Mouse (Mus musculus) liver, embryonic 16.5 days (tissue): ENCODE results near the gene Tmem170. TPM values are rescaled to one million over a fixed set of nuclear protein-coding genes. Genes with fewer than 3 reads are reported as not detected.

Source experiments
- ATAC-seq: fragments of 200-750 bp; cut with Nextera tagmentation; 2 replicates; pipeline ENCODE4 v1.8.0; 2017; ENCODE audit warnings: low read depth, mild to moderate bottlenecking, moderate number of reproducible peaks, moderate library complexity
- H3K27ac ChIP-seq: fragments of 300-500 bp; sonication (generic); 2 replicates; pipeline ENCODE4 v1.5.1; 2014; ENCODE audit warnings: mild to moderate bottlenecking, low read length
- H3K27me3 ChIP-seq: fragments of 300-500 bp; sonication (generic); 2 replicates; pipeline ENCODE4 v1.6.1; 2014; ENCODE audit warnings: low read depth, low read length, mixed read lengths; ENCODE audit not compliant: control insufficient read depth, insufficient read depth
- H3K36me3 ChIP-seq: fragments of 300-500 bp; sonication (generic); 2 replicates; pipeline ENCODE4 v1.6.1; 2014; ENCODE audit warnings: mild to moderate bottlenecking; ENCODE audit not compliant: control insufficient read depth, insufficient read depth
- H3K4me1 ChIP-seq: fragments of 300-500 bp; sonication (generic); 2 replicates; pipeline ENCODE4 v1.6.1; 2014; ENCODE audit warnings: low read depth, low read length, mixed read lengths; ENCODE audit not compliant: control insufficient read depth
- H3K4me2 ChIP-seq: fragments of 300-500 bp; sonication (generic); 2 replicates; pipeline ENCODE4 v1.6.1; 2014; ENCODE audit warnings: low read depth, low read length, mixed read lengths
- H3K4me3 ChIP-seq: fragments of 300-500 bp; sonication (generic); 2 replicates; pipeline ENCODE4 v1.5.1; 2014; ENCODE audit warnings: low read depth, mild to moderate bottlenecking, low read length
- H3K9ac ChIP-seq: fragments of 300-500 bp; sonication (generic); 2 replicates; pipeline ENCODE4 v1.6.1; 2014; ENCODE audit warnings: low read depth, low read length
- H3K9me3 ChIP-seq: fragments of 300-500 bp; sonication (generic); replicated peaks from 2 replicates; pipeline ENCODE4 v1.6.1; 2016; ENCODE audit warnings: low read length; ENCODE audit not compliant: control insufficient read depth
- WGBS: fragments of 180-500 bp; shearing (Covaris S2); extraction: QIAGEN DNeasy Blood & Tissue Kit; methylation state at CpG from one replicate; pipeline ENCODE4 v1.1.7; 2014; ENCODE audit not compliant: insufficient replicate concordance; 5-methylcytosine and 5-hydroxymethylcytosine counted together
- polyA plus RNA-seq: library from polyadenylated mRNA; unstranded; fragments of >200 nt; fragmentation: Nextera tagmentation; extraction: Ambion mirVana; gene quantifications from 2 replicates; pipeline ENCODE4 v1.2.1, GENCODE M21; 2015

Tmem170 gene
- polyA plus RNA-seq, 1 experiment from 2014 or later: 4.2 TPM

- peaks cover 8% of the 10 kb centered on the region for H3K4me1 ChIP-seq
- no peaks in the 10 kb centered on the region for H3K9me3 ChIP-seq
- H3K4me3 ChIP-seq: no peak overlapping the region
- no peak overlapping the region for H3K27ac ChIP-seq
- peak; percentile 56 for ATAC-seq
- no peak overlapping the region for H3K9ac ChIP-seq
- no peaks in the 10 kb centered on the region for H3K36me3 ChIP-seq
- 35% methylated on average over 1 of the region's 1 CpGs for WGBS
- H3K27me3 ChIP-seq: peaks cover 24% of the 10 kb centered on the region
- no peak overlapping the region for H3K4me2 ChIP-seq
Observed at GRCm38 (mm10) chr8:111887479-111887878, 10.9 kb upstream of the Tmem170 start.

GRCm38 (mm10) chr8:111883615-111884014, 7.1 kb upstream of the Tmem170 start:
- H3K4me1 ChIP-seq: peaks cover 8% of the 10 kb centered on the region
- no peaks in the 10 kb centered on the region for H3K36me3 ChIP-seq
- H3K4me3 ChIP-seq: no peak overlapping the region
- H3K9me3 ChIP-seq: no peaks in the 10 kb centered on the region
- H3K4me2 ChIP-seq: no peak overlapping the region
- no peaks in the 10 kb centered on the region for H3K27me3 ChIP-seq
- no peak overlapping the region for H3K27ac ChIP-seq
- no peak for ATAC-seq
- 60% methylated on average over 4 of the region's 4 CpGs for WGBS
- no peak overlapping the region for H3K9ac ChIP-seq

GRCm38 (mm10) chr8:111881591-111881990, 5.0 kb upstream of the Tmem170 start:
- no peak overlapping the region for H3K9ac ChIP-seq
- no peak overlapping the region for H3K4me3 ChIP-seq
- H3K27me3 ChIP-seq: no peaks in the 10 kb centered on the region
- no peak overlapping the region for H3K4me2 ChIP-seq
- no peaks in the 10 kb centered on the region for H3K9me3 ChIP-seq
- no peak overlapping the region for H3K27ac ChIP-seq
- no peaks in the 10 kb centered on the region for H3K36me3 ChIP-seq
- H3K4me1 ChIP-seq: peaks cover 3% of the 10 kb centered on the region
- no peak for ATAC-seq
- WGBS: 2% methylated on average over 2 of the region's 2 CpGs

- H3K4me3 ChIP-seq: no peak overlapping the region
- no peak overlapping the region for H3K4me2 ChIP-seq
- no peak overlapping the region for H3K27ac ChIP-seq
- no peak overlapping the region for H3K9ac ChIP-seq
- H3K27me3 ChIP-seq: no peaks in the 10 kb centered on the region
- H3K9me3 ChIP-seq: no peaks in the 10 kb centered on the region
- ATAC-seq: no peak
- H3K36me3 ChIP-seq: no peaks in the 10 kb centered on the region
- H3K4me1 ChIP-seq: peaks cover 7% of the 10 kb centered on the region
- 60% methylated on average over 9 of the region's 9 CpGs for WGBS
Observed at GRCm38 (mm10) chr8:111877711-111878110, 1.2 kb upstream of the Tmem170 start.

GRCm38 (mm10) chr8:111875758-111876157, 792 bp downstream of the Tmem170 start:
- Histone ChIP-seq H3K9ac (peak overlapping the region; percentile 85), H3K4me2 (peak overlapping the region; percentile 98), H3K27me3 (no peaks in the 10 kb centered on the region), H3K4me1 (peaks cover 7% of the 10 kb centered on the region), H3K9me3 (no peaks in the 10 kb centered on the region), H3K27ac (peak overlapping the region; percentile 77), H3K4me3 (peak overlapping the region; percentile 86), H3K36me3 (no peaks in the 10 kb centered on the region)
- ATAC-seq: no peak
- 22% methylated on average over 9 of the region's 9 CpGs for WGBS

GRCm38 (mm10) chr8:111871278-111871677, 5.3 kb downstream of the Tmem170 start:
- Histone ChIP-seq H3K9me3 (no peaks in the 10 kb centered on the region), H3K4me1 (peaks cover 4% of the 10 kb centered on the region), H3K4me3 (no peak overlapping the region), H3K36me3 (no peaks in the 10 kb centered on the region), H3K27ac (no peak overlapping the region), H3K4me2 (no peak overlapping the region), H3K9ac (no peak overlapping the region), H3K27me3 (no peaks in the 10 kb centered on the region)
- WGBS: 57% methylated on average over 3 of the region's 3 CpGs
- ATAC-seq: no peak

GRCm38 (mm10) chr8:111870379-111870778, 6.2 kb downstream of the Tmem170 start:
- no peak overlapping the region for H3K27ac ChIP-seq
- no peak for ATAC-seq
- 65% methylated on average over 3 of the region's 3 CpGs for WGBS
- no peaks in the 10 kb centered on the region for H3K27me3 ChIP-seq
- no peak overlapping the region for H3K4me2 ChIP-seq
- H3K4me3 ChIP-seq: no peak overlapping the region
- no peaks in the 10 kb centered on the region for H3K36me3 ChIP-seq
- no peaks in the 10 kb centered on the region for H3K9me3 ChIP-seq
- no peak overlapping the region for H3K9ac ChIP-seq
- no peaks in the 10 kb centered on the region; the same call in 1 of the 2 replicates for H3K4me1 ChIP-seq

- Histone ChIP-seq H3K9me3 (no peaks in the 10 kb centered on the region), H3K27me3 (no peaks in the 10 kb centered on the region), H3K4me1 (no peaks in the 10 kb centered on the region), H3K36me3 (no peaks in the 10 kb centered on the region), H3K4me3 (no peak overlapping the region), H3K4me2 (no peak overlapping the region), H3K27ac (no peak overlapping the region), H3K9ac (no peak overlapping the region)
- no peak for ATAC-seq
- 40% methylated on average over 2 of the region's 2 CpGs for WGBS
Observed at GRCm38 (mm10) chr8:111868664-111869063, 7.9 kb downstream of the Tmem170 start.

- no peaks in the 10 kb centered on the region for H3K36me3 ChIP-seq
- no peak overlapping the region for H3K27ac ChIP-seq
- H3K9me3 ChIP-seq: no peaks in the 10 kb centered on the region
- no peak overlapping the region for H3K4me2 ChIP-seq
- no peaks in the 10 kb centered on the region for H3K27me3 ChIP-seq
- no peak overlapping the region for H3K9ac ChIP-seq
- H3K4me1 ChIP-seq: no peaks in the 10 kb centered on the region
- no peak for ATAC-seq
- 78% methylated on average over 6 of the region's 6 CpGs for WGBS
- H3K4me3 ChIP-seq: no peak overlapping the region
Observed at GRCm38 (mm10) chr8:111865857-111866256, 10.7 kb downstream of the Tmem170 start.
